In the genomic region with DNA sequence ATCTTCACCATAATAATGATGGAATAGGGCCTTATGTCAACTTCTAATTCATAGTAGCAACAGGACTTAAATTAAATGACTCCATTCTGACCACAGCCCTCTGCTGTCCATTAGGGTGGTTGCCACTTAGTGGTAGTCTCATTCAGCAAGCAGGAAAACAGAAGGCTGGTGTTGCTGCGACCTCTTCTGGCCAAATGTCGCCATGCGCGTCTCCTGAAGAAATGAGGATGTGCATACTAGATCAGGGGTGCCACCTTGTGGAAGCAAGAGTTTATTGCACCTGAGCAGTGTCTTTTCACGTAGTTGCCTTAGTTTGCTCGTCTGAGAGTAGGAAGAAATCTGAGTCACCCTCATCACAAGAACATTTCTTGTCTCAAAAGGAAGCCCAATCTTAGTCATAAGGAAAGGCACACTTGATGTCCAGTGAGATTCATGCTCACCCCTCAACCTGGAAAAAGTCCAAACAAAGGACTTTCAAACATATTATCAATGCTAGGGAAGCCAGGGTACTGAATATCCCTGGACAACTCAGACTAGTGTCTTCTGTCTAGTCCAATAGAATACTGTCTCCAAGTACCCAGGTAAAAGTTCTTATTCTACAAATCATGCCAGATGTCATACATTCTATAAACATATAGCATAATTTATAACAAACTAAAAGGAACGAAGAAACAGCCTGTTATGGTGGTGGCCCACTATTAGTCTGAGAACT, we compare ENCODE assay signal across 8 mouse cellular contexts.
DNase-seq lines count a peak whose midpoint lies in the region; ATAC-seq lines count a peak whose summit lies in the region.

No protein-coding gene starts in this region.

- WGBS in hindbrain, embryonic 15.5 days = 15% methylated on average over 7 of the region's 7 CpGs

- H3K4me1 ChIP-seq in hindbrain, embryonic 15.5 days (replicated peaks) = no peaks in the 10 kb centered on the region

- no peak overlapping the region for H3K4me3 ChIP-seq in hindbrain, embryonic 15.5 days

- H3K27ac ChIP-seq in hindbrain, embryonic 15.5 days (replicated peaks) = no peak overlapping the region

- H3K9me3 ChIP-seq in hindbrain, embryonic 15.5 days = no peaks in the 10 kb centered on the region

- H3K9ac ChIP-seq in hindbrain, embryonic 15.5 days = no peak overlapping the region

- peak; percentile 91 for ATAC-seq in hindbrain, embryonic 15.5 days (ENCODE audit: low FRiP score, low read depth)

- H3K36me3 ChIP-seq in hindbrain, embryonic 15.5 days = no peaks in the 10 kb centered on the region

- no peaks in the 10 kb centered on the region for H3K27me3 ChIP-seq in hindbrain, embryonic 15.5 days

- DNase-seq in R1 (ENCODE audit: low read depth, low spot score) = peak; percentile 94
- DNase-seq in cerebellum, postnatal 25 days = peak; percentile 92 to 93
- DNase-seq in gastrocnemius, adult 18-20 months (ENCODE audit: low spot score) = peak; percentile 91
- DNase-seq in layer of hippocampus, postnatal 36 days = peak; percentile 90 to 91
- DNase-seq in lung, postnatal 36 days = peak; percentile 97
- DNase-seq in right cerebral cortex, adult 18-20 months = peak; percentile 93
- DNase-seq in urinary bladder, adult 2 months (ENCODE audit: low spot score) = peak; percentile 68

- no peak overlapping the region for H3K4me2 ChIP-seq in hindbrain, embryonic 15.5 days
